Mouse (Mus musculus) midbrain, embryonic 16.5 days (tissue): Measurements from ENCODE around the gene A230072I06Rik. TPM values are rescaled to one million over a fixed set of nuclear protein-coding genes. Genes with fewer than 3 reads are reported as not detected.

ENCODE experiments used
- ATAC-seq: fragments of 200-750 bp; cut with Nextera tagmentation; 2 replicates; pipeline ENCODE4 v1.8.0; 2017; ENCODE audit warnings: moderate TSS enrichment
- H3K27ac ChIP-seq: fragments of 300-500 bp; sonication (generic); 2 replicates; pipeline ENCODE4 v1.5.1; 2014; ENCODE audit warnings: mild to moderate bottlenecking, low read length, mixed read lengths
- H3K27me3 ChIP-seq: fragments of 300-500 bp; sonication (generic); 2 replicates; pipeline ENCODE4 v1.6.1; 2014; ENCODE audit warnings: low read depth, low read length, mixed read lengths; ENCODE audit not compliant: control insufficient read depth, insufficient read depth
- H3K36me3 ChIP-seq: fragments of 300-500 bp; sonication (generic); 2 replicates; pipeline ENCODE4 v1.6.1; 2014; ENCODE audit warnings: mild to moderate bottlenecking, low read length, moderate library complexity, mixed read lengths; ENCODE audit not compliant: control insufficient read depth, insufficient read depth
- H3K4me1 ChIP-seq: fragments of 300-500 bp; sonication (generic); 2 replicates; pipeline ENCODE4 v1.6.1; 2014; ENCODE audit warnings: mild to moderate bottlenecking, low read length, mixed read lengths; ENCODE audit not compliant: control insufficient read depth, insufficient read depth
- H3K4me2 ChIP-seq: fragments of 300-500 bp; sonication (generic); 2 replicates; pipeline ENCODE4 v1.6.1; 2014; ENCODE audit warnings: mild to moderate bottlenecking, low read length, mixed read lengths
- H3K4me3 ChIP-seq: fragments of 300-500 bp; sonication (generic); 2 replicates; pipeline ENCODE4 v1.5.1; 2014; ENCODE audit warnings: low read depth, mild to moderate bottlenecking, low read length, moderate library complexity, mixed read lengths
- H3K9ac ChIP-seq: fragments of 300-500 bp; sonication (generic); 2 replicates; pipeline ENCODE4 v1.6.1; 2014; ENCODE audit warnings: low read depth, low read length, mixed read lengths
- H3K9me3 ChIP-seq: fragments of 300-500 bp; sonication (generic); replicated peaks from 2 replicates; pipeline ENCODE4 v1.6.1; 2014; ENCODE audit warnings: mild to moderate bottlenecking, low read length, mixed read lengths; ENCODE audit not compliant: control insufficient read depth, poor library complexity, severe bottlenecking
- WGBS: fragments of 180-500 bp; shearing (Covaris S2); extraction: QIAGEN DNeasy Blood & Tissue Kit; methylation state at CpG from one replicate; pipeline ENCODE4 v1.1.7; 2014; 5-methylcytosine and 5-hydroxymethylcytosine counted together
- polyA plus RNA-seq: library from polyadenylated mRNA; unstranded; fragments of >200 nt; fragmentation: Nextera tagmentation; extraction: Ambion mirVana; gene quantifications from 2 replicates; pipeline ENCODE4 v1.2.1, GENCODE M21; 2015

The A230072I06Rik gene
- polyA plus RNA-seq = 0.11 TPM in 1 of 2 replicates, not detected in the other

DNA sequence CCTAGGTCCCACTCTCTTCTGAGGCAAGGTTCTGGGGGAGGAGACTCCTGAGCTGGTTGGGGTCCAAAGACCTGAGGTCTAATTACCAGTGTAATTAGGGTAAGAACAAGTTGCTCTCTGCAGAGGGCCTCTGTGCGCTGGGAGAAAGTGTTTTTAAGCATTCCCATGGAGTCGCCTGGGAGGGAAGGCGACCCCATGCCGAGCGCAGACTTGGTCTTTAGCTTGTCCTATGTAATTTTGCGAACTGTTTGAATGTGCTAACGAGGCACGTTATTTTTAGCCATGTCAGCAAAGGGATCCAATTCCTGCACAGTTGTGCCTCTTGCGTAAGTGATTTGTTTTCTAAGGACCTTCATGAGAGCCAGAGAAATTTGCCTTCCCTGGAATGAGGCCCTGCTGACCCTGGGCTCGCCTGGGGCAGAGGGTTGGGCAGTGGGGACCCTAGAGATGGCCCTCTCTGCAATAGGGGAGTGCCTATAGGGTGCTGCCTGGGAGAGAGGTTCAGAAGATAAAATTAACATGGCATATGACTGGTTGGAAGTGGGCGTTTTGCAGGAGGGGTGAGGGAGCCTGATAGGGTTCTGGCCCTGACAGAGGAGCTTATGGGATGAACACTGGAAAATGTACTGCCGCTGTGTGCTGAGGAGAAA, at the start of gene A230072I06Rik:
Gene A230072I06Rik, plus strand, starts transcription at position 157 of the 650 bp plus-strand sequence.
- WGBS = 39% methylated on average over 12 of the region's 12 CpGs
- Histone ChIP-seq H3K4me2 (no peak within 1 kb of the TSS), H3K36me3 (no peaks in the 10 kb centered on the region), H3K4me1 (no peaks in the 10 kb centered on the region), H3K9me3 (no peaks in the 10 kb centered on the region), H3K4me3 (no peak within 1 kb of the TSS), H3K27ac (no peak within 1 kb of the TSS), H3K9ac (no peak within 1 kb of the TSS), H3K27me3 (no peaks in the 10 kb centered on the region)
- ATAC-seq = no peak

DNA sequence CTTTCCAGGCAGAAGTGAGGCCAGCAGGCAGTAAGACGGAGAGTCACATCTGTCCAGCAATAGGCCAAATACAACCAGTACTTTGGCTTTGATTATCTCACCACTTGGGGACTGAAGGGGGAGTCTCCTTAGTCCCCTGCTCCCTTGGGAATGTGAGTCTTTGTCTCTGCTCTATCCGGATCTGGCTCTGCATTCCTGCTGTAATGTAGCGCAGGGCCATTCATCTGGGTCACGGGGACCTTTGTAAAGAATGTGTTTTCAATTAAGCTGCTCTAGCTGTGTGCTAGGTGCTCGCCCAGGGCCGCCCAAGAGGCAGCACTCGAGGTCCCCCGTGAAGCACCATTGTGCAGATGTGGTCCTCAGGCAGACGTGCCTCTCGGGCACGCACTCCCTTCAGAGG, 44.6 kb upstream of the A230072I06Rik start:
- Histone ChIP-seq H3K9ac (no peak overlapping the region), H3K4me2 (no peak overlapping the region), H3K4me1 (no peaks in the 10 kb centered on the region), H3K27ac (no peak overlapping the region), H3K9me3 (no peaks in the 10 kb centered on the region), H3K27me3 (no peaks in the 10 kb centered on the region), H3K36me3 (no peaks in the 10 kb centered on the region), H3K4me3 (no peak overlapping the region)
- 20% methylated on average over 11 of the region's 11 CpGs for WGBS
- no peak; the same call in 1 of the 2 replicates for ATAC-seq

DNA sequence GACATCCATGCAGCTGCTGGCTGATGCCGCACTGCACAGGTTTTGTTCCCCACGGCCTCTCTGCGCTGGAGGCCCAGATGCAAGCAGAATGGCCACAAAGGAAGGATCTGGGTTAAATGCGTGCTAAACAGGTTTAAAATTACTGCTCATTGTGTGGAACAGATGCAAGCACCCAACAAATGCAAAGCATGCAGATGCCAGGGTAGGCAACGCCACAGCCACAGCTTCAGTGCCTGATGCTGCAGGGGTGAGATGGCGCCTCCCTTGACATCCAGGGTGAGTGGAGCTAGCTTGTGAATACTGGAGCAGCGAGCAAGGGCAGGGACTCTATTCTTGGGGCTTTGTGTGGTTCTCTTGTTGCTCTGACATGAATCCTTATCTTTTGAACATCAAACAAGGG, 39.8 kb upstream of the A230072I06Rik start:
- WGBS = 61% methylated on average over 7 of the region's 7 CpGs
- Histone ChIP-seq H3K4me3 (no peak overlapping the region), H3K36me3 (no peaks in the 10 kb centered on the region), H3K9me3 (no peaks in the 10 kb centered on the region), H3K27me3 (no peaks in the 10 kb centered on the region), H3K4me2 (no peak overlapping the region), H3K9ac (no peak overlapping the region), H3K27ac (no peak overlapping the region), H3K4me1 (no peaks in the 10 kb centered on the region)
- no peak for ATAC-seq

DNA sequence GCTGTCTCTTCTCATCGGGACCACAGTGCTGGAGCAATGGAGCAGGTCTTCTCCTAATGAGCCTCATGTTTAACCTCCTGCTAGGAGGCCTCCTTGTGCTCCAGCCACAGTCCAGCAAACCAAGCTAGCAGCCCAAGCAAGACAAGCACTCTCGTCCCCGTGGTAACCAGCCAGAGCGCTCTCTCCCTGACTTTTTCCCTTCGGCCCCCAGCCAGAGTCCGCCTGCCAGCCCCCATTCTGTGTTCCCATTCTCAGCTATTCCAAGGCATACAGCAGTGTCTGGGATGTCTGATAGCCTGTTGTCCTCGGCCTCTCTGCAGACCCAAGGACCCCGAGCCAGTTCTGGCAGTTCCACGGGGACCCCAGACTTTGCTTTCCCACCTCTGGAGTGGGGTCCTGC, 38.5 kb upstream of the A230072I06Rik start:
- ATAC-seq = peak; percentile 39; the same call in 1 of the 2 replicates
- Histone ChIP-seq H3K27ac (no peak overlapping the region), H3K4me3 (no peak overlapping the region), H3K36me3 (no peaks in the 10 kb centered on the region), H3K4me2 (no peak overlapping the region), H3K27me3 (no peaks in the 10 kb centered on the region), H3K9me3 (no peaks in the 10 kb centered on the region), H3K4me1 (no peaks in the 10 kb centered on the region), H3K9ac (no peak overlapping the region)
- WGBS = 47% methylated on average over 9 of the region's 9 CpGs

DNA sequence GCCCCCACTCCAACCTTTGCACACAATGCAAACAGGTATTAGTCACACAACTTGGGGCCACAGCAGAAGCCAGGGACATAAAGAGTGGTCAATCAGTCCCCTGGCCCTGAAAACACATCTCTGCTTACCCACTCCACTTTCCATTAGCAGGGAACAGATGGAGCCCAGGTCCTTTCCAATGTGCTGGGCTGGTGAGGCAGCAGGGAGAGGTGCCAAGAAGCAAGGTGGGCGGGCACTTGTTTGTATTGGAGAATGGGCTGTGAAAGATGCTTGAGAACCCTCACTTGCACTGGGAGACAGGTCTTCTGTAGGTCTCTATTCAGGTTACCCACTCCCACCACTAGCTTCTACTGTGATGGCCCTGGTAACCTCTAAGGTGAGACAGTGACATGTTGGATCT, 34.9 kb upstream of the A230072I06Rik start:
- no peaks in the 10 kb centered on the region for H3K36me3 ChIP-seq
- 84% methylated on average over 1 of the region's 1 CpGs for WGBS
- H3K27me3 ChIP-seq = no peaks in the 10 kb centered on the region
- H3K4me3 ChIP-seq = no peak overlapping the region
- no peaks in the 10 kb centered on the region for H3K9me3 ChIP-seq
- no peaks in the 10 kb centered on the region for H3K4me1 ChIP-seq
- H3K9ac ChIP-seq = no peak overlapping the region
- no peak overlapping the region for H3K4me2 ChIP-seq
- ATAC-seq = no peak
- no peak overlapping the region for H3K27ac ChIP-seq

DNA sequence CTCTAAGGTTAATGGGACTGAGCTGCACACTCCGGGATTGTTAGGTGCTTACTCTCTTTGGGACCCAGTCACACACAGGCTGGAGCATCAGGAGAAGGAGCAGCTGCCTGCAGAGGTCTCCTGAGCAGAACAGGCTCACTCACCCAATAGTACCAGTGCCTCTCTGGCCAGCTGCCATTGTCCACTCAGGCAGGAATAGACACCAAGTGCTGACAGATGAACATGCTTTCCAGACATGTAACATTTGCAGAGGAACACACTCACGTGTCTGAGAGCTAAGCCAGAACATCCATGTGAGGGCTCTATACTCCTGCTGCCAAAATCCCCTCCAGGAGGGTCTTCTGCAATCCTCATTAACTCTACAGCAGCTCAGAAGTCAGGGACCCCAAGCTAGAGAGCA, 18.7 kb upstream of the A230072I06Rik start:
- Histone ChIP-seq H3K27ac (no peak overlapping the region), H3K27me3 (no peaks in the 10 kb centered on the region), H3K9ac (no peak overlapping the region), H3K4me2 (no peak overlapping the region), H3K4me1 (no peaks in the 10 kb centered on the region), H3K4me3 (no peak overlapping the region), H3K9me3 (no peaks in the 10 kb centered on the region), H3K36me3 (no peaks in the 10 kb centered on the region)
- 93% methylated on average over 2 of the region's 2 CpGs for WGBS
- no peak for ATAC-seq

DNA sequence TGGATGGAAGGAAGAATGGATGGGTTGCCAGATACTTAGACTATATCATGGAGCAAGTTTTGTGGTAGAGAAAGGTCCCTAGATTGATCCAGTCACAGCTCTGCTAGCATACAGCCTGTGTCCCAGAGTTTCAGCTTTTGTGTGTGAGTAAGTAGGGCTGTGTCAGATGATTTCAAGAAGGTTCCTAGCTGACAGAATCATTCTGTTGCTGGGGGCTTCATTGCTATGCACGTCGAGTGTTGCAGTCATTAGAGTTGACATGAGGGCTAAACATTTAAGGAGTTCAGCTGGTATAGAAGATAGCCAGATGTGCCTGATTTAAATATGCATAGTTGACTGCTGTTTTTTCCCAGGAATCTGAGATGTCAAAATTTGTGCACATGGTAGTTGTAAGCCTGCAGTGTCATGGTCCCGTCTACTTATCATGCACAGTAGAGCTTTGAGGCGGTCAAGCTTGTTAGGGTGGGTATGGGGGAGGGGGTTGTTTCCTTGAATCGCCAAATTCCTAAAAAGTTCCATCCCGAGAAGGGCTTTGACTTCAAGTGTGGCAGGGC, 18.1 kb upstream of the A230072I06Rik start:
- no peaks in the 10 kb centered on the region for H3K36me3 ChIP-seq
- no peak overlapping the region for H3K9ac ChIP-seq
- H3K4me1 ChIP-seq = no peaks in the 10 kb centered on the region
- H3K27me3 ChIP-seq = no peaks in the 10 kb centered on the region
- no peak overlapping the region for H3K4me3 ChIP-seq
- ATAC-seq = no peak
- WGBS = 79% methylated on average over 6 of the region's 6 CpGs
- no peak overlapping the region for H3K27ac ChIP-seq
- H3K4me2 ChIP-seq = no peak overlapping the region
- no peaks in the 10 kb centered on the region for H3K9me3 ChIP-seq

DNA sequence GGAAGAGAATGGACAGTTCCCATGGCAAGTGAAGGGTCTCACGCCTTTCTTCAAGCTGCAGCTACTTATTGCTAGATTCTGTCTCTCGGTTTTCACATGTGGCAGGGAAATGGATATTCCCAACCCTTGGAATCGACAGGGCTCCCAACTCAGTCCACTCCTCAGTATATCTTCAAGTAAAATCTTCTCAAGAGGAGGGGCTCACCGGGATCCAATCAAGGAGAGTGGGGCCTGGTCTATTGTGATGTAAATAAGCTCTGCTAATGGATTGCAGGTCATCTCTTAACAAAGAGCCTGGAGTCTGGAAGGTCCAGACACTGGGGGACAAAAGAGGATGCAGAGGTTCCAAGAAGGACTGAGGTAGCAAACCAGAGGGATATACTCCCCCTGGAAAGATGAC, 17.1 kb upstream of the A230072I06Rik start:
- Histone ChIP-seq H3K4me1 (no peaks in the 10 kb centered on the region), H3K4me2 (no peak overlapping the region), H3K4me3 (no peak overlapping the region), H3K9ac (no peak overlapping the region), H3K27ac (no peak overlapping the region), H3K9me3 (no peaks in the 10 kb centered on the region), H3K36me3 (no peaks in the 10 kb centered on the region), H3K27me3 (no peaks in the 10 kb centered on the region)
- no peak for ATAC-seq
- 44% methylated on average over 4 of the region's 4 CpGs for WGBS

DNA sequence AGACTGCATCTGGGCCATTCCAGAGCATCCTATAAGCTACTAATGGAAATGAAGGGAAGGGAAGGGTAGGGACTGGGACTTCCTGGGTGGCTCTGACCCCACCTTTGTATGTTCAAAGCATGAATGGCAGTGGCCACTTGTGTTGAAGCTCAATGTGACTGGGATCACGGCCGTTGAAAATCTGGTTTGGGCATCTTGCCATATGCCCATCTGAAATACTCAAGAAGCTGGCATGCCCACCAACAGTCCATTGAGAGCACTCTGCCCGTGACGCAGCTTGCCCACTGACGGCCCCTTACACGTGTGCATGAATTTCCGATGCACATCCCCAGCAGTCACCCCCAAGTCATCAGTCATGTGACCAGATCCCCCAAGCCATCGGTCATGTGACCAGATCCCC, 13.6 kb upstream of the A230072I06Rik start:
- Histone ChIP-seq H3K27me3 (no peaks in the 10 kb centered on the region), H3K36me3 (no peaks in the 10 kb centered on the region), H3K4me1 (no peaks in the 10 kb centered on the region), H3K4me3 (no peak overlapping the region), H3K9ac (no peak overlapping the region), H3K9me3 (no peaks in the 10 kb centered on the region), H3K4me2 (no peak overlapping the region), H3K27ac (no peak overlapping the region)
- WGBS = 90% methylated on average over 8 of the region's 8 CpGs
- no peak for ATAC-seq
